Mouse (Mus musculus): ENCODE measurements around the gene Slc34a1.

Slc34a1 gene

DNA sequence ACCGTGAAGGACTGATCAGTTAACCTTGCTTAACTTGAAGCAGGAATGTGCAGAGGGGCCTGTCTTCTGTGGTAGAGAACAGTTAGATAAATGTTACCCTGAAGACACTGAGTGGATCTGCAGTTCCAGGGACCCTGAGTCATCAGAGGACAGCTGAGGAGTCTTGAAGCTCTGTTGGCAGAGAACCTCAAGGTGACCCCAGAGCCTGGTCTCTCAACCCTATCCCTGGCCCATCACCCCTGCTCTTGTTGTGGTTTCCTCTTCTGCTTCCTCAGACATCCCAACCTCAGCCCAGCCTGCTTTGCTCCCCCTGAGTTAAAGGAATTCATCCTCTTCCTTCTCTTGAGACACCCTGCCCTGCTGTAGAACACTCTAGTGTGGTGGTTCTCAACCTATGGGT lies at the start of gene Slc34a1:
Gene Slc34a1, plus strand, starts transcription at position 100 of the 400 bp plus-strand sequence.
- no peak for DNase-seq (ENCODE audit: low spot score)

DNA sequence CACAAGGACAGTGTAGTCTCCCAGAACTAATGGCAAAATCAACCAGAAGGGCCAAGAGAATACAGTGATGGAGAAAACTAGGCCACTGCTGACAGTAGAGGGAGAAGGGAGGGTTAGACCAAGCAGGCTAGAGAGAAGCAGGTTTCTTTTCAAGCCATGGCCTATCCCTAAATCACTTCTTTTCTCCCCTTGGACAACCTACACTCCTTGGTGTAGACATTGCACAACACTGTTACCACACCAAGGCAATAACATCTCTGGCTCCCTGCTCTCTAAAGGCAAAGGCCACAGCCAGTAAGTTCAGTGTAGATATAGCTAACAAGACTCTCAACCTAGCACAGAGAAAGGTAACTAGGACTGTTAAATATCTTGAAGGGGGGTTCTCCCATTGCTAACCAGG lies 36.8 kb upstream of the Slc34a1 start:
- no peak for DNase-seq (ENCODE audit: low spot score)

DNA sequence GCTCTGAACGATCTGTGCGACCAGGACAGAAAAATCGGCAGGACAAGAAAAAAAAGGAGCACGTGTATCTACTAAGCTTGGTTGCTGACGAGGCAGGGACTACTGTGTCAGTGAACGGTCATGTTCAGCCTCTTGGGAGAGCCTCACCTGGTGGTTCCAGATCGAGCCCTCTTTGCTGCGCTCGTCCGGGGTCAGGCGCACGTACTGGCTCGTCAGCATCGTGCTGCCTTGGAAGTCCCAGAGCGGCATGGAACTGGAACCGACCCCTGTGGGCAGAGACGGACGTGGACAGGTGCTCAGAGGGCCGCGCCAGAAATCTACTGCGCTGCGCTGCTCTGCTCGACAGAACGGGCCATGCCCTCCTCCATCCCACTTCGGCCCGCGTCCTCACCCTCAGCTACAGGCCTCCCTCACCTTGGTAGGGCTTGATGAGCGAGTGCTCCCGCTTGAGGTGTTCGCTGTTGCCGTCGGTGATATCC lies 36.0 kb upstream of the Slc34a1 start:
- DNase-seq (ENCODE audit: low spot score), result no peak

DNA sequence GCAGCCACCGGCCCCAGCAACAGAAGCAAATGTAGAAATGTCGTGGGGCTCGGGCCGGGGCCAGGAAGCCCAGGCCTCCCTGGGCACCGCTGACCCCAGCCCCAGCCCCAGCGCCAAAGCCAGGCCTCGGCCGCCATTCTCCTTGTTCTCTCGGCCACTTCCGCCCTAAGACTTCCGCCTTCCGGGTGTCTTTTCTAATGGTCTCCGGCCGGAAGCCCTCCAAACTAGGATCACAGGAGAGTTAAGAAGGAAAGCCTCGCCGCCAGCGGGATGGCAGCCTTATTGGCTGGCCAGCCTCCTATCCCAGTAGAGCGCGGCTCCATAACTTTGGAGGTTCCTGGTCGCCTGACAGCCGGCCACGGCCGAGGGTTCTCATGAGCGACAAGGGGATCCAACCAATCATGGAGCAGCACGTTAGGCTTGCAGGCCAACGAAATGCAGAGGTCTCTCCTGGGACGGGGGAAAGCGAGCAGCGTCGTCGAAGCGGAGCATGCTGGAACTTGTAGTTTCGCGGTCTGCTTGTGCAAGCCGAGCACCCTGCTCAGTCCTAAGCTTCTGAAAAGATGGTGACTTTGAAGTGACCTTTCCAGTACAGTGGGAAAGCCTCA lies 35.4 kb upstream of the Slc34a1 start, which contains the start of gene Lman2:
Gene Lman2, minus strand, starts transcription at position 331 of the 608 bp plus-strand sequence.
- peak; percentile 88 for DNase-seq (ENCODE audit: low spot score)

DNA sequence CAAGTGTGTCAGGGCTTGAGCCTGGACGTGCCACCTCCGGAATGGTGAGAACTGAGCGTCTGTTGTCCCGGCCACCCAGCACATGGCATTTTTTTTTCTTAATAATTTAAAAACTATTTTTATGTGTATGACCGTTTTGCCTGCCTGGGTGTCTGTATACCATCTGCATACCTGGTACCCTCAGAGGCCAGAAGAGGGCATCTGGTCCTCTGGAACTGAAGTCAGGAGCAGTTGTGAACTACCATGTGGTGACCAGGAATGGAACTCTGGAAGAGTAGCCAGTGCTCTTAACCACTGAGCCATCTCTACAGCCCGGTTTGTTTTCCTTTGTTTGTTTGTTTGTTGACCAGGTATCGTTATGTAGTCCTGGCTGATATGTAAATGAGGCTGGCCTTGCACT lies 29.6 kb upstream of the Slc34a1 start:
- no peak for DNase-seq (ENCODE audit: low spot score)

DNA sequence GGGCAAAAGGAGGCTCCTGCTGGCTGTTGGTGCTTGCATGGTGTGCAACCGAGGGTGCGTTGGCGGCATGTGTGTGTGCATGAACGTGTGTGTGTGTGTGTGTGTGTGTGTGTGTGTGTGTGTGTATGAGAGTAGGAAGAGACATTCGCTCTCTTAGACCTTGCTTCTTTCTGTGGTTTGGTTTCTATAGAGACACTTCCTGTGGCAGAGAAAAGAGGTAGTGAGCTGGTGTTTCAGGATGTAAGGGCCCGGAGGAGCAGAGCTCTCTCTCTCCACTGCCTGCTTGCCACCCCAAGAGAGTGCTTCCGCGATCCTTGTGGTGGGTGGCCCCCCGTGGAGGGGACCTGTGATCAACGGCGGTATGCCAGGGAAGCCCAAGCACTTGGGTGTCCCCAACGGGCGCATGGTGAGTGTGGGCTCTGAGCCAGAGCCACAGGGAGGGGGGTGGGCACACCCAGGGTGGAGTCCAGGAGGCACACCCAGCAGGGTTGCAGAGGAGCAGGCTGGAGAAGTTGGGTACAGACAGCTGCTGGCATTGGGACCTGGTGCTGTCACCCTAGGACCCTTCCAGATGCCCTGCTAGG lies 28.4 kb upstream of the Slc34a1 start, which contains the start of gene Rgs14:
Gene Rgs14, plus strand, starts transcription at position 202 of the 584 bp plus-strand sequence.
- DNase-seq (ENCODE audit: low spot score), result no peak

DNA sequence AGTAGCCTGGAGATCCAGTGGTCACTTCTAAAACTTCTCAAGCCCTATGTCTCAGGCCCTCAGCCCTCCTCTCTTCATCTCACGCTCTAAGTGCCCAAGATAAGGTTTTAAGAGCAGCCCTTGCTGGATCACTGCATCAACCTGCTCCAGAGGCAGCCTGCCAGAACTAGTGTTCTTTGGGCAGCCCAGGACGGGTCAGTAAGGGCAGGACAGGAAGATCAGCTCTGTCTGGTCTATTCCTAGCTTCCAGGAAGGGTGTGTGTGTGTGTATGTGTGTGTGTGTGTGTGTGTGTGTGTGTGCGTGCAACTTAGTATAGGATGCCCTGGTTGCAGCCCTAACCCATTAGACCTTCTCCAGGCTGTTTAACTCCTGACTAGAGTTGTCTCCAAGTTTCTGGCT lies 27.8 kb upstream of the Slc34a1 start:
- DNase-seq (ENCODE audit: low spot score), result no peak

DNA sequence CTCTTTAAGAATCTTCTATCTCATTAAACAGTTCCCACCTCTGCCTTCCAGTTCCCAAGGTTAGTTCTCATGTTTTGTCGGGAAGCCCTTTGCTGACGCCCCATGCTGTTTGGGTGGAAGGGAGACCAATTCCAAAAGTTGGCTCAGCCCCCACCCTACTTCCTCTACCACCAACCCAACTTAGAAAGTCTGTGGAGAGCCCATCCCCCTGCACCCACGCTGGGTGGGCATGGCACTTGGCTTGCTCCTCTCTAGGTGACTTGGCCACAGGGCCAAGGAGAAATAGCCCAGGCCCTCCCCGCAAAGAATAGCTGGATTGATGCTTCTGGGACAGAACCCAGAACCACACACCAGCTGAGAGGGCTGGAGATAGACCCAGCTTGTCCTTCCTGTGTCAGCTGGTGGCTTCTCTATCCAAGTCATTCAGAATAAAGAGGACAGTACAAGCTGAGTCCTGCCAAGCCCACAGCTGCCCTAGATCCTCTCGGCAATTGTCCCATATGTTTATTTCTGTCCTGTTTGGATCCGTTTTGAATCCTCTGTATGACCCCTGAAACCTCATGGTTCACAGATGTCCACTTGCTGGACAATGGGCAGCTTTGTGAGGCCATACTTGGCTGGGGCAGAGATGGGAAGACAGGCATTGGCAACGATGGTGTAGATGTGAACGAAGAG lies 26.8 kb upstream of the Slc34a1 start:
- no peak for DNase-seq (ENCODE audit: low spot score)

DNA sequence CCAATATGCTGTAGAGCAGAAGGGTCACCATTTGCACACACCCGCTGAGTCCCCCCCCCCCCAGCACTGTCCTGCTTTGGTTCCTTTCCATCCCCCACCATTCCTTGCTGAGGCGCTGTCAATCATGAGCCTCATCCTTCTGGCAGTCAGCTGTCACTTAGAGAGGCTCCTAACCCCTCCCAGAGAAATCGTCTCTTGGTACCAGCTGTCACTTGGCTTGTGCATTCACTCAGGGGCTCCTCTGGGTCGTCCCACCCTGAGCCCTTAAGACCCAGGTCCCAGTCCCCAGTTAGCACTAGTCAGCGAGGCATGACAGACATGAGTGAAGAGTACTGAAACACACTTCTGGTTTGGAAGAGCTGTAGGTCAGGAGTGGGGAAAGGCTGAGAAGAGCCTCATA lies 26.2 kb upstream of the Slc34a1 start:
- DNase-seq (ENCODE audit: low spot score), result no peak

DNA sequence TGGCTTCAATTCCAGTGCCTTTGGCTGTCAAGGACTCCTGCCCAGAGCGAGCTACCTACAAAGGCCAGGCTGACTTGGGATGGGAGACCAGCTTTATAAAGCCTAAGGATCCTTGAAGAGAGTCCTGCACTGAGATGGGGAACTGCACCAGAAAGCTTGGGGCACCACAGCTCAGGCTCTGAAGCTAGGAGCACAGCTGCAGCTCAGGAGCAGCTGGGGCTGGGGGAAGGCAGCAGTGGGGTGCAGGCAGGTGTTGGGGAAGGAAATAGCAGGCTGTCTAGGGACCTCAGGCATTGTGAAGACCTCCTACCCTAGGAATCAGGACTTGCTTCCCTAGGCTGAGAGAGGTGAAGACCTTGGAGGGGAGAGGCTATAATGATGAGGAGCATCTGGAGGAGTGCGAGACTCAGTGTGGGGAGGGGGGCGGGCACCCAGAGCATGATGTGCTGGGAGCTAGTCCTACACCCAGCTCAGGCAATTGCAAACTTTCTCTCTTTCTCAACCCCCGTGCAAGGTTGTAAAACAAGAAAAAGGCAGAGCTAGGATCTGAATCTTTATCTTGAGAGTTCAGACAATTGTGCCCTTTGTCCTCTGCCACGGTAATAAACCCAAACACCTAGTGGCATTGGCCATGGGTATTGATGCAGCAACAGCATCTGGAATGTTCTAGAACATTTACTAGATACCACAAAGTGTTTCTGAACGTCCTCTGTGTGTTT lies 23.6 kb upstream of the Slc34a1 start:
- DNase-seq (ENCODE audit: low spot score), result no peak

DNA sequence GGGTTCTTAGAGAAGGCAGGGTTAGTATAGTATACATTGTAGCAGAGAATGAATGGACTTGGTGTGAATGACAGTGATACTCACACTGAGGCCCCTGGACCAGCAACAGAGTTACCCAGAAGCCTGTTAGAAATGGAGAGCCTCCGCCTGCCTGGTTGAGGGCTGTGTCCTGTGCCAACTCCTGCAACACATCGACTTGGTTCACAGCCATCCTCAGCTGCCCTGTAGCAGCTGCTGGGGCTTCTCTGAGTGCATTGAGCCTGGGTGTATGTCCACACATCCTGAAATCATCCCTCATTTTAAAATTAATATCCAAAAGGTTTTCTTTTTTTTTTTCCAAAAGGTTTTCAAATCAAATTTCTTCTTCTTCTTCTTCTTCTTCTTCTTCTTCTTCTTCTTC lies 22.1 kb upstream of the Slc34a1 start:
- DNase-seq (ENCODE audit: low spot score), result no peak

DNA sequence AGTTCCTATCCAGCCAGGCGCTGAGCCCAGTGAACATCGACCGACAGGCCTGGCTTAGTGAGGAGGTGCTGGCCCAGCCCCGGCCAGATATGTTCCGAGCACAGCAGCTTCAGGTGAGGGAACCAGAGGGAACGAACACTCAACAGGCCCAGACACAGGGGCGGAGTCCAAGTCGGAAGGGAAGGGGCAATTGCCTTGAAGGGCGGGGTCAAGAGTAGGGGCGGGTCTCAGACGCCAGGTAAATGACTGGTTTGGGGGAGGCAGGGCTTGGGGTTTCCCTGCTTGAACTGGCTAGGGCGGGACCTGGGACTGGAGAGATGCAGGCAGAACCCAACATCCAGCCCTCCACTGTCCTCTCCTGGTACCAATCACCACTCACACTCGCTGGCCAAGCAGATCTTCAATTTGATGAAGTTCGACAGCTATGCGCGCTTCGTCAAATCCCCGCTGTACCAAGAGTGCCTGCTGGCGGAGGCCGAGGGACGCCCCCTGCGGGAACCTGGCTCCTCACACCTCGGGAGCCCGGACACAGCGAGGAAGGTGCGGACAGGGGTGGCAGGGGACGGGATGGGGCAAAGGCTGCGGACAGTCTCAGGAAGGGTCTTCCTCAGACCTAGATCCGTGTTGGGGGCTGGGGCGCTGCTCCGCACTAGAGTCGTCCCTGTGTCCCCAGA lies 18.9 kb upstream of the Slc34a1 start:
- no peak for DNase-seq (ENCODE audit: low spot score)

DNA sequence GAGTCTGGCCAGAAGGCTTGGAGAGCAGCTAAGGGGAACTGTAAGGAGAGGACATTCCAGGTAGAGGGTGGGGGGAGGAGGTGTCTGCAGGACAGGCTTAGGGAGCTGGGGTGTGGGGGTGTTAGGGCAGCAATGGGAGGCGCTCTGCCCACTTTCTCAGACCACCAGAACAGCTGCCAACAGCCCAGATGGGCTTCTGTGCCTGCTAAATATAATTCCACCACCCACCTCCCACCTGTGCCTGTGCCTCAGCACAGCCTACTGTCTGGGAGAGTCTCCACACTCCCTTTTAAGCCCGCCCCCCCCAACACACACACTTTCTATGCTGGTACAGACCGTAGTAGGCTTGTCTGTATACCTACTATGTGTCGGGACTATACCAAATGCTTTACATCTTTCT lies 16.2 kb upstream of the Slc34a1 start:
- no peak for DNase-seq (ENCODE audit: low spot score)

DNA sequence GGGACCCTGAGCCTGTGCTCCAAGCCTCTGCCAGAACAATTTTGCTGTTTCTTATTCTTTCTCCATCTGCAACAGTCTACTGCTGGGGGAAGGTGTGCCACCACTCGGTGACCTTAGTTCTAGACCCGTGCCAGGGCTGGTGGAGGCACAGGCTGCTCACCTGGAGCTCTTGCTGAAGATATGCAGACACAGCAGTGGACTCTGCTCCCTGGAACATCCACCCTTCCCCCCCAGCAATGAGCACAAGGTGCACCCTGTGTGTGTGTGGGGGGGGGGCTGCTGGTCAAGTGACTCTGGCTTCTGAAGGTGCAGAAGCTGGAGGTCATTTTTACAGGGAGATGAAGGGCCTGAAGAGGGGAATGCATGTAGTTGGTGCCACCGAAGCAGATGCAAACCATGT lies 7.3 kb upstream of the Slc34a1 start:
- DNase-seq (ENCODE audit: low spot score), result no peak

DNA sequence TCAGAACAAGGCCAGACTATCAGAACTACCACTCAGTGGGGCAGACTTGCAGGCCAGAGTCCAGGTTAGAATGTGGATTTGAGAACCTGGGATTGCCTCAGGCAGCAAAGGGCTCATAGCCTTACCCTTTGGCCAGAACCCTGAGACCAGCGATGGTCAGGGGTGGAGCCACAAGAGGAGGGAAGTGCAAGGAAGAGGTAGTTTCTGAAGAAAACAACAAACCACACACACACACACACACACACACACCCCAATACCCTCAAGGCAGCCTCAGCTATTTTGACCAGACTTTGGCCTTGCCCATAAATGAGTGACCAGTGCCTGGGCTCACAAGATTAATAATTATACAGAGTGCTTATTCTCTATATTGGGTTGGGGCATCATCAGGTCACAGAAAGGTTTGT lies 6.4 kb upstream of the Slc34a1 start:
- DNase-seq (ENCODE audit: low spot score), result no peak

DNA sequence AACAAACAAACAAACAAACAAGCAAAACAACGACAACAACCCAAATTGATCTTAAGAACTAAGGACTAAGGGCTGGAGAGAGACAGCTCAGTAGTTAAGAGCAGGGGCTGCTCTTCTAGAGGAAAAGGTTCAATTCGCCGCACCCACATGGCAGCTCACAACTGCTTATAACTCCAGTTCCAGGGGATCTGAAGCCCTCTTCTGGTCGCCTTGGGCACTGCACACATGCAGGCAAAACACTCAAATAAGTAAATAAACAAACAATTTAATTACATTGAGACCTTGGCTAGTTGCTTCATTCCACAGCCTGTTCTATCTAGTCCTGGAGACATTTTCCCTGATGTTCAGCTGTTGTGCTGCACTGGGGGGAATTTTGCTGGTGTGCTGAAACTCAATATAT lies 5.1 kb upstream of the Slc34a1 start:
- DNase-seq (ENCODE audit: low spot score), result no peak

DNA sequence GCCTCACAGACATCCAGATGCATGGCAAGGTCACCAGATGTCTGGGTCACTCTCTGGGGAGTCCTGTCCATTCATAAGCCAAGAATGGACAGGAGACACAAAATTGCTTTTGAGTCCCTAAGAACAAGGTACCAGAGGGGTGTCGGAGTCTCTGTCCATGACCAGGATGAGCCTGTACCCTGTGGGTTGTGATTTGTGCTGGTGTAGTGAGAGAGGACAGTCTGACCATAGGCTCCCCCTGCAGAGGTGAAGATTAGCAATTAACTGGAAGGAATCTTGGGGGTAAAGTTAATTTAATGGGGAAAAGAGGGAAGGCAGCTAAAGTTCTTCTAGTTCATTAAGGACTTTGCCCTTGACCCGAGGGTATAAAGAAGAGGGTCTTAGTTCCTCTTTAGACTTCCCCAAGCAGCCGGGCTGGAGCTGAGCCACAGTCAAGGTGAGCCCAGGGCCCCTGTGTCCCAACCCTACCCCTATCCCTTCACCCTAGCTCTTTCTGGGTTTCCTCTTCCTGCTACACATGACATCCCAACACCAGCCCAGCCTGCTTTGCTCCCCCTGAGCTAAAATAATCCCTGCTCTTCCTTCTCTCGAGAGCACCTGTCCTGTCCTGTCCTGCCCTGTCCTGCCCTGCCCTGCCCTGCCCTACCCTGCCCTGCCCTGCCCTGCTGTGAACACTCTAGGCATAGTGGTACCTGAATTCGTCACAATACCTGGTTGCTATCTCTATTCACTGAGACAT lies 1.5 kb downstream of the Slc34a1 start:
- no peak for DNase-seq (ENCODE audit: low spot score)

DNA sequence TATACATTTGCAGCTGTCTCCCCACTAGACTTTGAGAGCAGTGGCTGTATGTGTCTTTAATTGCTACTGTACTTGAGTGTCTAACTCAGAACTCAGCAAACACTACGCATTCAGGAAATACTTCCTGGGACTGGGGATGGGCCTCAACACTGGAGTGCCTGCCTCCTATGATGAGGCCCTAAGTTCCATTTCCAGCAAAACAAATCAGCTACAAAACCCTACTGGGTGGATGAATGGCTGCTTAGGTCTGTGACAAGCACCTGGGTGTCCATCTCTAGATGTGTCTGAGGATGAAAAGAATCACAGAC lies 2.0 kb downstream of the Slc34a1 start:
- no peak for DNase-seq (ENCODE audit: low spot score)

DNA sequence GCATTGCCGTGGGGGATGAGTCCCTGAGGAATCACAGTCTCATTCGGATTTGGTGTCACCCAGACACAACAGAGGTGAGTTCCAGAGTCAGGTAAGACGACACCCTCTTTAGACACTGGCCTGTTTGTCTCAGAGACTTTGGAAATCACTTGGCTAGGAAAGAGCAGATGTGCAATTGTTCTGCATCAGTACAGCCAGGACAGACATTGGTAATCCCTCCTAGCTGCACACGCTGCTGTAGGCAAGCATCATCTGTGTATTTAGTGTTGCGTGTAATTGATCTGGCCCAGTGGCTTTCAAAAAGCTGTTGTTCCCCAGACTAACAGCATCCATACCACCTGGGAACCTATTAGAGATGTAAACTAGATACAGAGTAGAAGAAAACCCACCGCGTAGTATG lies 5.3 kb downstream of the Slc34a1 start:
- no peak for DNase-seq (ENCODE audit: low spot score)

DNA sequence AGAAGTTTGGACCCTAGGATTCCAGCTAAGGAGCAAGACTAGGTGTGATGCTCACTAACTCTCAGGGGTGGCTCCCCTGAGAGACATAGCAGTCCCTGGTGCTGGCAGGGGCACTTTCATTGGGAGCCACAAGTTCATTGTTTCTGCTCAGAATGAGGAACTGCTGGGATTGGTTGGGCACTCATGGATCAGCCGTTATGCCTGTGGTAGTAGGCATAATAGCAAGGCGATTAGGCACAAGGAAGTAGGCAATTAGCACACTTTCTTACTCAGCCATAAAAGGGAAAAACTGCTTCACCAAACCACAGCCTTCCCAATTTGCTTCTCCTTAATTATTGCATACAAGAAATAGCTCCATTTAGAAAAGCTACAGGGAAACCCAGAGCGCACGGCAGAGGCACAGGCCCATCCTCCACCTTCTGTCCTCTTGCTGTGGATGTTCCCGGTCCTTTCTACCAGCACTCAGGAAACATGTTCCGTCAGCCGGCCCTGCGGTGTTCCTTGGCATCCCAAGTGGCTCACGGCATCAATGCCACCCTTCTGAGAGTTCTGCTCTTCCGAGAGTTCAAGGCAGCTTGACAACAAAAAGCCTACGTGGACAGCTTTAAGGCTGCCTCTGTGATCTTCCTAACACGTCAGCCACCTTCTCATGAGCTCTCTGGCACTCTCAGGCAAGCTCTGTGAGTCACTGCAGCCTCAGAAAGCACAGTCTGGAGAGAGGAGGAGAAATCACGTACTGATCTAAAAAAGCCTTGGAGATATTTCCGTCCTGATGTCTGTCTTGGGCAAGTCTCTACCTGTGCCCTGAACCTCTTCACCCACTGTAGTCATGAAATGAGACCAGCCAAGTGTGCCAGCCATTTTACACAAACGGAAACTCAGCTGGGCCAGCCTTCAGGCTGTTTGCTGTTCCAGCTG lies 6.2 kb downstream of the Slc34a1 start:
- DNase-seq (ENCODE audit: low spot score), result no peak
